Mouse (Mus musculus) liver, embryonic 14.5 days (tissue): ENCODE measurements around the gene Arl14ep. TPM values are rescaled to one million over a fixed set of nuclear protein-coding genes. Genes with fewer than 3 reads are reported as not detected.

Experiments
- ATAC-seq: fragments of 200-750 bp; cut with Nextera tagmentation; 2 replicates; pipeline ENCODE4 v1.8.0; 2017; ENCODE audit warnings: moderate number of reproducible peaks, mild to moderate bottlenecking, moderate library complexity; ENCODE audit not compliant: insufficient read depth
- DNase-seq, 3 experiments: peaks; one replicate each; pipeline ENCODE4 v3.0.0-alpha.2; 2012 to 2013; ENCODE audit warnings: low read depth in 3 of 3, low spot score in 3 of 3
- H3K27ac ChIP-seq: fragments of 300-500 bp; sonication (generic); 2 replicates; pipeline ENCODE4 v1.5.1; 2014; ENCODE audit warnings: moderate library complexity, mild to moderate bottlenecking, control low read depth, inconsistent platforms
- H3K27me3 ChIP-seq: fragments of 300-500 bp; sonication (generic); 2 replicates; pipeline ENCODE4 v1.6.1; 2014; ENCODE audit warnings: mild to moderate bottlenecking, low read length, moderate library complexity; ENCODE audit not compliant: control insufficient read depth, insufficient read depth
- H3K36me3 ChIP-seq: fragments of 300-500 bp; sonication (generic); replicated peaks from 2 replicates; pipeline ENCODE4 v1.6.1; 2014; ENCODE audit warnings: low read depth; ENCODE audit not compliant: control insufficient read depth, insufficient read depth
- H3K4me1 ChIP-seq, 2 experiments: fragments of 200-500 bp in 1 of 2; fragments of 300-500 bp in 1 of 2; sonication (generic) in 1 of 2; replicated peaks; 2 replicates each; pipeline ENCODE4 v1.6.1; 2012 to 2014; ENCODE audit warnings: antibody characterized with exemption in 1 of 2, inconsistent platforms in 1 of 2, low read length in 1 of 2; ENCODE audit not compliant: control insufficient read depth in 2 of 2, insufficient read depth in 2 of 2
- H3K4me2 ChIP-seq: fragments of 300-500 bp; sonication (generic); 2 replicates; pipeline ENCODE4 v1.6.1; 2014; ENCODE audit warnings: low read depth, mild to moderate bottlenecking, control low read depth, moderate library complexity
- H3K4me3 ChIP-seq, 2 experiments: fragments of 200-500 bp in 1 of 2; fragments of 300-500 bp in 1 of 2; sonication (generic) in 1 of 2; 2 replicates each; pipeline ENCODE4 v1.5.1; 2012 to 2014; ENCODE audit warnings: low read depth in 2 of 2, low read length in 2 of 2, mild to moderate bottlenecking in 2 of 2, control low read depth in 1 of 2, inconsistent platforms in 1 of 2, moderate library complexity in 1 of 2; ENCODE audit not compliant: insufficient read depth in 1 of 2
- H3K9ac ChIP-seq: fragments of 300-500 bp; sonication (generic); replicated peaks from 2 replicates; pipeline ENCODE4 v1.6.1; 2014; ENCODE audit warnings: mild to moderate bottlenecking, control low read depth, moderate library complexity
- H3K9me3 ChIP-seq: fragments of 300-500 bp; sonication (generic); 2 replicates; pipeline ENCODE4 v1.6.1; 2016; ENCODE audit warnings: low read length, mixed read lengths; ENCODE audit not compliant: control insufficient read depth
- CTCF ChIP-seq: IDR thresholded peaks from 2 replicates; pipeline ENCODE4 v1.5.1; 2016; ENCODE audit warnings: antibody characterized with exemption, low read depth, control low read depth
- EP300 ChIP-seq: IDR thresholded peaks from 2 replicates; pipeline ENCODE4 v1.6.1; 2016; ENCODE audit warnings: antibody characterized with exemption, low read depth
- WGBS: fragments of 180-500 bp; shearing (Covaris S2); extraction: QIAGEN DNeasy Blood & Tissue Kit; methylation state at CpG from one replicate; pipeline ENCODE4 v1.1.7; 2014; ENCODE audit not compliant: insufficient replicate concordance; 5-methylcytosine and 5-hydroxymethylcytosine counted together
- polyA plus RNA-seq, 2 experiments: library from polyadenylated mRNA; depleted of rRNA in 1 of 2; stranded (reverse) in 1 of 2; unstranded in 1 of 2; fragments of >200 nt; fragmentation: Nextera tagmentation in 1 of 2; extraction: Ambion mirVana in 1 of 2; gene quantifications; 2 replicates each; pipeline versions ENCODE4 v1.2.1 to v1.2.3; 2012 to 2014

The Arl14ep gene
- polyA plus RNA-seq, 2 experiments = 4.7 to 7.9 TPM

- ATAC-seq (no peak), DNase-seq (no peak)
- peaks cover 9% of the 10 kb centered on the region for H3K36me3 ChIP-seq
- TF ChIP-seq CTCF = no peak
- no peak for TF ChIP-seq EP300
- H3K4me3 ChIP-seq = no peak overlapping the region
- no peaks in the 10 kb centered on the region for H3K27me3 ChIP-seq
- 67% methylated on average over 3 of the region's 3 CpGs for WGBS
- H3K4me2 ChIP-seq = no peak overlapping the region
- no peaks in the 10 kb centered on the region for H3K9me3 ChIP-seq
- no peak overlapping the region for H3K9ac ChIP-seq
- no peaks in the 10 kb centered on the region for H3K4me1 ChIP-seq
- H3K27ac ChIP-seq = no peak overlapping the region
These were observed 10.7 kb downstream of the Arl14ep start for GRCm38 (mm10) chr2:106963560-106963959.

DNA sequence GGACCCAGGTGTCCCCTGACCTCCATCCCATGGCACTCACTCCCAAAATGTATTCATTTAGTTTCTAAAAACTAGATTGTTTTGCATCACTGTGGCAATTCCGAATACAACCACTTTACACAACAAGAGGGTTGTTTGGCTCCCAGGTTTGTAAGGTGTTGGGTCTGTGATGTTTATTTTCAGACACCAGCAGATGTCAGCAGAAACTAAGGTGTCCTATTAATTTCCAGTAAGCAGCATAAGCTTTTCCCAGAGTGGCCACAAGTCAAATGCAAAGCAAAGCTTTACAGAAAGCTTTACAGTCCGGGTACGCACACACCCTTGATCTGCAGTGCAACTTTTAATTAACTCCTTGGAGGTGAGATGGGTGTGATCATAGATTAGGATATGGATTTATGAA lies 12.6 kb downstream of the Arl14ep start:
- Histone ChIP-seq H3K4me3 (no peak overlapping the region), H3K27ac (no peak overlapping the region), H3K9ac (no peak overlapping the region), H3K9me3 (no peaks in the 10 kb centered on the region), H3K4me1 (no peaks in the 10 kb centered on the region), H3K4me2 (no peak overlapping the region), H3K27me3 (no peaks in the 10 kb centered on the region), H3K36me3 (peaks cover 4% of the 10 kb centered on the region)
- ATAC-seq = no peak
- WGBS = 73% methylated on average over 3 of the region's 3 CpGs
- TF ChIP-seq CTCF (no peak), EP300 (no peak)
- no peak for DNase-seq

DNA sequence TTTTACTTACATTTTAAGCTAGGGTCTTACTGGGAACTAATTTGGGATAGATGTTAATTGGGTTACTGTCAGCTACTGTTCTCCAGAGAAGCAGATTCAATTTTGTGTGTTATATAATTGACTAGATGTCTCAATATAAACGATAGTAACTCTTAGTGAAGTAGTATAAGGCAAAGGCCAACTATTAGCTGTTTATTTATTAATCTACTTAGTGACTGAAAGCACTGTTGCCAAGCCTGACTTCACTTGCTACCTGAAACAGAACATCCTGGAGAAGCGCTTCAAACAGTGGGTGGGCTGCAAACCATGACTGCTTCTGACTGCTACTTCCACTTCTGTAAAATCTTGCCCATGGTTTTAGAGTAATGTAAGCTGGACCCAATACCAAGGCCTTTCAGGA lies 13.2 kb downstream of the Arl14ep start:
- DNase-seq (no peak), ATAC-seq (no peak)
- Histone ChIP-seq H3K4me1 (no peaks in the 10 kb centered on the region), H3K36me3 (peaks cover 4% of the 10 kb centered on the region; the same call in 1 of the 2 replicates), H3K4me3 (no peak overlapping the region), H3K27ac (no peak overlapping the region), H3K9me3 (no peaks in the 10 kb centered on the region), H3K27me3 (no peaks in the 10 kb centered on the region), H3K9ac (no peak overlapping the region), H3K4me2 (no peak overlapping the region)
- TF ChIP-seq EP300 (no peak), CTCF (no peak)
- WGBS = 70% methylated on average over 2 of the region's 2 CpGs

- Histone ChIP-seq H3K4me1 (no peaks in the 10 kb centered on the region), H3K27ac (no peak overlapping the region), H3K36me3 (peaks cover 2% of the 10 kb centered on the region; the same call in 1 of the 2 replicates), H3K9ac (no peak overlapping the region), H3K4me3 (no peak overlapping the region), H3K4me2 (no peak overlapping the region), H3K27me3 (no peaks in the 10 kb centered on the region), H3K9me3 (no peaks in the 10 kb centered on the region)
- TF ChIP-seq EP300 (no peak), CTCF (peak; percentile 55)
- ATAC-seq (no peak), DNase-seq (no peak)
- WGBS = 49% methylated on average over 7 of the region's 7 CpGs
These were observed 14.0 kb downstream of the Arl14ep start for GRCm38 (mm10) chr2:106960237-106960636.

- Histone ChIP-seq H3K4me2 (no peak overlapping the region), H3K9ac (no peak overlapping the region), H3K27me3 (no peaks in the 10 kb centered on the region), H3K4me3 (no peak overlapping the region), H3K36me3 (peaks cover 2% of the 10 kb centered on the region; the same call in 1 of the 2 replicates), H3K9me3 (no peaks in the 10 kb centered on the region), H3K27ac (no peak overlapping the region), H3K4me1 (no peaks in the 10 kb centered on the region)
- 70% methylated on average over 5 of the region's 5 CpGs for WGBS
- ATAC-seq (no peak), DNase-seq (no peak)
- no peak for TF ChIP-seq CTCF
- TF ChIP-seq EP300 = no peak
These were observed 14.8 kb downstream of the Arl14ep start for GRCm38 (mm10) chr2:106959380-106959779.
